Mouse (Mus musculus) activated CD4-positive, CD25-positive, alpha-beta regulatory T cell (primary cell): ENCODE results near the gene Lamtor1. TPM values are rescaled to one million over a fixed set of nuclear protein-coding genes. Genes with fewer than 3 reads are reported as not detected.

ENCODE experiments used
- polyA plus RNA-seq, 2 experiments: library from polyadenylated mRNA; unstranded; fragments of 100-300 nt; shearing (Covaris generic); gene quantifications; one replicate each; pipeline ENCODE4 v1.2.1; 2017

Gene Lamtor1
- polyA plus RNA-seq: 100 to 1,000 TPM; 139 to 151 TPM

GRCm38 (mm10) chr7:101905561-101906286, at the start of gene Lamtor1:
TSS of gene Lamtor1 (plus strand) at chr7:101905904.

GRCm38 (mm10) chr7:101857094-101857493, 48.6 kb upstream of the Lamtor1 start, which contains the start of gene Folr2:
TSS of gene Folr2 (minus strand) at chr7:101857194.

DNA sequence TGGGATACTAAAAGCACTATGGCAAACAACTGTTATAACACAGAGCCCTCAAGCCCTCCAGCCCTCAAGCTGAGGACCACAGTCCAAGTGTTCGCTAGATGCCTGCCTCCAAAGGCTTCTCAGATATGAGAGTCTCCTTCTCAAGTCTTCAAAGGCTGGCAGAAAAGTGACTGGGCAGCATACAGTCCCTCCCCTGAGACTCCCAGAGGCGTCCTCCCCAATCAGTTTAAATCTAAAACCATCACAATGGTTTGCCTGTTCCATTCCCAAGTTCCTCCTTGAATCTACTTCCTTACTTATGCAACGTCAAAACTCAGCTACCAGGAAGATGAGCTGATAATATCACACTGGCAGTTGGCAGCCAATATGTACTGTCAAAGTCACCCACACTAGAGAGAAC, 42.3 kb upstream of the Lamtor1 start, which contains the start of gene Anapc15:
TSS of gene Anapc15 (plus strand) at position 301 of the 400 bp plus-strand sequence.

DNA sequence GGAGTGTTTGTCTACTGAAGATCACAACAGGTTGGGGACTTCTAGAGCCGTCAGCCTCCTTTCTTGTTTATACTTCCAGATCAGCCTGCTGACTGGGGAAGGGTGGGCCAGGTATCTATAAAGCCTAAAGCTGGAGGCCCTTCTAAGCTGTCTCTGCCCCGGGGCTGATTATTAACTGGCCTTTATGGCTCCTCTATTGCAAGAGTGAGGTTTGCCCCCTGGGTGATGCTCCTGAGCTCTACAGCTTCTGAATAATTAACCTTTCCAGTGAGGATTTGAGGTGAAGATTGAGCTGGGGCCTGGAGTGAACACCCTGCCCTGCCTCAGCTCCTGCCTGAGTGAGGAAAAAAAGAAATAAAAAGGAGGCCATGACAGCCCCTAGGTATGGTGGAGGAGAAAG, 35.1 kb upstream of the Lamtor1 start, which contains the start of gene Folr1:
TSS of gene Folr1 (minus strand) at position 160 of the 400 bp plus-strand sequence.

GRCm38 (mm10) chr7:101906287-101906681, 580 bp downstream of the Lamtor1 start, which contains the start of gene Tomt:
TSS of gene Tomt (minus strand) at chr7:101906359.

DNA sequence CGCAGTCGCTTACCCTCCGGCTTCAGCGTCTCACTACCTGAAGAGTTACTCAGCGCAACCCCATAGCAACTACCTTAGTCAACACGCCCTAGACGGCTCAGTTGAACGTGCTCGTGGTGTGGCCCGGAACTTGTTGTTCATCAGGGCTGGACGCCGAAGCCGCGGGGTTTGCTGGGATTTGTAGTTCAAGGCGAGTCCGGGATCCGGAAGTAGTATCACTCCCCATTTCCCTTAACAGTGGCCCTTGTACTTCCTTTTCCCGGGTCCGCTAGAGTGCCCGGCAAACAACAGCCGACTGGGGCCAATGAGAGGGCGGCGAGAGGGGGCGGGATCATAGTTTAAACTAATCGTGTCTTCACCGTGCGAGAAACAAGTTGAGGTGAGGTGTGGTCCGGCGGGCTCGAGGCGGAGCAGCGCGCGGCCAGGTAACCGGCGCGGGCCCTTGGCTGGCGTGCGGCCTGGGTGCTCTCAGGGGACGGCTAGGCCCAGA, 28.1 kb downstream of the Lamtor1 start, which contains the start of the genes Lrrc51 and Numa1:
TSS of gene Lrrc51 (minus strand) at position 145 of the 490 bp plus-strand sequence.
TSS of gene Numa1 (plus strand) at position 361 of the 490 bp plus-strand sequence.

Other genes with a start within 250 kb of the Lamtor1 start
- 10 to 100 TPM; 15.6 to 19.9 TPM for gene Clpb, start 242.3 kb upstream of the Lamtor1 start, polyA plus RNA-seq
- gene Phox2a, start 87.6 kb upstream of the Lamtor1 start, polyA plus RNA-seq: not detected
- gene Inppl1, start 67.7 kb upstream of the Lamtor1 start, polyA plus RNA-seq: 10 to 100 TPM in 1 of 2 experiments, 1 to 10 TPM in 1; 6.7 to 11.4 TPM
- gene Folr2, start 48.7 kb upstream of the Lamtor1 start, polyA plus RNA-seq: 1 to 10 TPM in 1 of 2 experiments, not detected in 1; 2.1 TPM
- gene Anapc15, start 42.2 kb upstream of the Lamtor1 start, polyA plus RNA-seq: 10 to 100 TPM; 45.9 to 56.1 TPM
- gene Folr1, start 35.1 kb upstream of the Lamtor1 start, polyA plus RNA-seq: not detected
- under 1 TPM; 0.84 to 0.94 TPM for gene Tomt, start 455 bp downstream of the Lamtor1 start, polyA plus RNA-seq
- gene Lrrc51, start 28.0 kb downstream of the Lamtor1 start, polyA plus RNA-seq: 1 to 10 TPM; 1.1 to 4.6 TPM
- 100 to 1,000 TPM in 1 of 2 experiments, 10 to 100 TPM in 1; 67.5 to 112 TPM for gene Numa1, start 28.2 kb downstream of the Lamtor1 start, polyA plus RNA-seq
- gene Il18bp, start 112.8 kb downstream of the Lamtor1 start, polyA plus RNA-seq: 1 to 10 TPM; 6.6 to 8.5 TPM
- 10 to 100 TPM; 20.2 to 22.0 TPM for gene Rnf121, start 159.6 kb downstream of the Lamtor1 start, polyA plus RNA-seq
- gene Xndc1, start 159.6 kb downstream of the Lamtor1 start, polyA plus RNA-seq: 10 to 100 TPM; 16.1 to 23.3 TPM
- gene Xntrpc, start 159.8 kb downstream of the Lamtor1 start, polyA plus RNA-seq: under 1 TPM; 0.25 to 0.70 TPM
- under 1 TPM in 1 of 2 experiments, not detected in 1; 0.10 TPM for gene Trpc2, start 177.2 kb downstream of the Lamtor1 start, polyA plus RNA-seq
- under 1 TPM in 1 of 2 experiments, not detected in 1; 0.41 TPM for gene Art1, start 195.8 kb downstream of the Lamtor1 start, polyA plus RNA-seq
- 1 to 10 TPM in 1 of 2 experiments, under 1 TPM in 1; 0.67 to 2.5 TPM for gene Art5, start 203.6 kb downstream of the Lamtor1 start, polyA plus RNA-seq
- not detected for gene Chrna10, start 210.9 kb downstream of the Lamtor1 start, polyA plus RNA-seq